Mouse (Mus musculus) left cerebral cortex, adult 8-10 months (tissue): Measurements from ENCODE around the gene Zfp827. TPM values are rescaled to one million over a fixed set of nuclear protein-coding genes. Genes with fewer than 3 reads are reported as not detected.

Source experiments
- DNase-seq, 2 experiments: peaks; one replicate each; pipeline ENCODE4 v3.0.0; 2022; ENCODE audit warnings: low spot score in 2 of 2
- total RNA-seq, 4 experiments: library from RNA; stranded (reverse); gene quantifications; 2 replicates each; pipeline ENCODE4 v1.2.4; 2022

Zfp827 gene
- 10 to 100 TPM; 39.1 to 45.0 (median 44.3) TPM for total RNA-seq

DNA sequence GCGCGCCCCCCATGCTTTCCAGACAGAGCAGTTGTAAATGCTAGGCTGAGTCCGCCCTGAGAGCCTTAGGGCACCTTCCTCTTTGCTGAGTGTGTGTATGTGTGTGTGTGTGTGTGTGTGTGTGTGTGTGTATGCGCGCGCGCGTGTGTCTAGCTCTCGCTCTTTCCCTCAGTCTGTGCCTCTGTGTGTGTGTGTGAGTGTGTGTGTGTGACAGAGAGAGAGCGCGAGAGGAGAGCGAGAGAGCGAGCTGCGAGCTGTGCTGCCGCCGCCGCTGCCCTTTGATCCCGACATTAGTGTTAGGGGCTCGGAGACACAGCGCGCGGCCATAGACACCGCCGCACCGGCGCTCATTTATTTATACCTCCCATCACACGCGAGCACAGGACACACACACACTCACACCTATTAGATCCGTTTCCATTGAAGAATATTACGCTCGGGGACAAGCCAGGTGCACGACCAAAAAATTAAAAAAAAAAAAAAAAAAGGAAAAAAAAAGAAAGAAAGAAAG is at the start of gene Zfp827:
Gene Zfp827 (plus strand): TSS at position 461 of the 511 bp plus-strand sequence.
- DNase-seq, result peak; percentile 55 to 73

- no peak for DNase-seq
Observed at GRCm38 (mm10) chr8:79004341-79004740, 23.9 kb upstream of the Zfp827 start.

GRCm38 (mm10) chr8:79015061-79015460 is 13.2 kb upstream of the Zfp827 start:
- no peak for DNase-seq

DNA sequence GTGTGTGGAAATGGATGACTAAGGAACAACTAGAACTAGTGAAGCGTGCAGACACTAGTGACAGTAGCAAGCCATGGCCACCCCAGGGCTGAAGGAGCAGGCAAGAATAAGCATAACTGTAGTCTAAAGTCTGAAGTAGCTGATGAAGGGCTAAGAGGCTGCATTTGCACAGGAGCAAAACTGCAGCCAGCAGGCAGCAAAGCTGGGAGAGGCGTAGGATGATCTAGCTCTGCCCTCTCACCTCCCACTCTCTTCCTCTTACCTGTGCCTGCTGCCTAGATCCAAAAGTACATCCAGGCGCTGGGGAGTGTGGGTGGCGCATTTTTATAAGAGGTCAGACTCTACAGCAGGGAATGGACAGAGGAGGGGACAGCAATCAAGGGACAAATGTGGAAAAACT is 12.2 kb upstream of the Zfp827 start:
- no peak for DNase-seq

DNA sequence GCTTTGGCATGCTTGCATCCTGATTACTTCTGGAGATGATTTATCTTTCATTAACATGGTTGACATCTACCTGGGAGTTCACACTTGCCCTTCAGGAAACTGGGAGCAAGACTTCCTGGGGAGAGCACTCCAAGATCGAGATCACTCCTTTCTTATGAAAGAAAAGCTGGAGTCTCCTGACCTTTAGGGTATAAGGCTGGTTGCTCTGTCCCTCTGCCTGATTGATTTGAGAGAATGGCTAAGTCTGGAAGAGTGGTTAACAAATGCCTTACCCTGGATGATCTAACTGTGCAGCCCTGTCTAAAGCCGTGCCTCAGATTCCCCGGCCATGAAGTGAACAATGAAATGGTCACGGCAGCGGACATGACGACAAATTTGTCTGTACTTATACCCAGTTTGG is 11.7 kb upstream of the Zfp827 start:
- no peak for DNase-seq

DNA sequence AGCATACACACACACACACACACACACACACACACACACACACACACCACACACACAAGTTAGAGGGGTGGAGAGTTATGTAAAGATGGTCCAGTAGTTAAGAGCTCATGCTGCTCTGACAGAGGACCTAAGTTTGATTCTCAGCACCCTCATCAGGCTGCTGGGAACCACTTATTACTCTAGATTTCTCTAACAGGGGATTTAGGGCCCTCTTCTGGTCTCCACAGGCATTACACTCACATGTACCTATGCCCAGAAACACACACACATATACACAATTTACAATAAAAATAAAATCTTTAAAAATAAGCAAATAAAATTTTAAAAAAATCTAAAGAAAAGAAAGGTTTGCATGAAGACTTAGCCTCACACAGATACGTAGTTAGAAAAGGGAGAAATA is 4.3 kb upstream of the Zfp827 start:
- no peak for DNase-seq

GRCm38 (mm10) chr8:79027319-79027718 is 918 bp upstream of the Zfp827 start:
- no peak for DNase-seq

DNA sequence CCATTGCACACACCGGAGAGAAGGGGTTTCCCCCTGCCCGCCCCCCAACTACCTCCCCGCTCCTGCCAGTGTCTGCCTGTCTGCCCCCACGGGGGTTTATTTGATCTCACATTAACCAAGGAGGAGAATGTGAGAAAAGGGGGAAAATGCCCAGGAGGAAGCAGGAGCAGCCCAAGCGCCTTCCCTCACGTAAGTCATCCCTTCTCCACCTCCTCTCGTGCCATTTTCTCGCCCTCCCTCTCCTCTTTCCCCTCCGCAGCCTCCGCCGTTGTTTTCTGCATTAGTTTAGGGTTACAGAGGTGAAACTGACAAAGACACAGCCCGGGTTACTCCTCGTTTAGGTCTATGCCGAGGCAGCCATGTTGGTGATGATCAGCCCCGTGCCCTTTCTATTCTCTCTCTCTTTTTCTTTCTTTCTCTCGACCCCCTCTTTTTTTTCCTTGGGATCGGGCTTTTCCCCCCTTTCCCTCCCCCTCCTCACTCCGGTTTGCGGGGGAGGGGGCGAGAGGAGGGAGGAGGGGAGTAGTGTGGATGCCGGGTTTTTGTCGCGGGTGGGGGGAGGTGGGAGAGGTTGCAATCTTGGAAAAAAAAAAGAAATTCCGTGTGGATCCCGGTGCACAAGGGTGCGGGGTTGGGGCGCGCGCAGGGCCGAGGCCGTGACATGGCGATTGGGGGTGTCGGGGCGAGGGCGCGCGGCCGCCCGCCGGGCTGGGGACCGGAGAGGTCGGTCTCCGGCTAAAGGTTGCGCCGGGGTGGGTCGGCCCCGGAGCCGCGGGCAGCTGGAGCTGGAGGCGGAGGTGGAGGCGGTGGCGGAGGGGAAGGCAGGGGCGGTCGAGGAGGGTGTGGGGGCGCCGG is 531 bp downstream of the Zfp827 start:
- peak; percentile 27 to 41 for DNase-seq

DNA sequence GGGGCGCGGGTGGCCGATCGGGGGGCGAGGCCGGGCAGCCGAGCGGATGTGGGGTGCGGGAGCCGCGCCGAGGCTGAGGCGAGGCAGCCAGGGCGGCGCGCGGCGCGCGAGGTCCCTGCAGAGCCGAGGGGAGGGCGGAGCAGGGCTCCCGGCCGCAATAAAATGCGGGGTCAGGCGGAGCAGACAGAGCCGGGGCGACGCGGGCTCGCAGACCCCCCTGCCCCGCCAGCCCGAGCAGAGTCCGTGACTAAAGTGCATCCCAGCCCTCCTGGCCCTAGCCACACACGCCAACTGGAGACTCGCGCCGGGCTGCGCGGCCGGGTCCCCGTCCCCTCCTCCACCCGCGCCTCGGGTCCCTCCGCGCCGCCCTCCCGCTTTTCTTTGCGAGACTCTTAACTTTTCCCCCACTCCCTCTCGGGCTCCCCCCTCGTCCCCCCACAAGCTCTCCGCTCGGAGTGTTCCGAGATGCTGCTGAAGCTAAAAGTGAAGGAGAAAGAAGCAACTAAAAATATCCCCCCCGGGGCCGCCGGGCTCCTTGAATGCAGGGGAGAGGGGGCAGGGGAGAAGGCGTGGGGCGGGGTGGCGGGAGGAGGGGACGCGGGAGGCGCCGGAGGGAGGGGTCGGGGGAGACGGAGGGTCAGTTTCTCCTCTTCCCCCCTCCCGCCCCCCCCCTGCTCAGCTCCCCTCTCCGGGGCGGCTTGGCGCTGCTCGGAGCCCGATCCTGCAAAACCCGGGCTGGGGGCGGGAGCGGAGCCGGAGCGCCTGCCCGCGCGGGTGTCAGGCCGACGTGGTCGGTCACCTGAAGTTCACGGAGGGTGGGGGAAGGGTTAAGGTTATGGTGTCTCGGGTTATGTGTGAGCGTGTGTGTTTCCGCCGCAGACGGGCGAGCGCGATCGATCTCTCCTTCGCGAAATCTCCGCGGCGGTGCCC is 1.4 kb downstream of the Zfp827 start:
- DNase-seq, result peak; percentile 59

DNA sequence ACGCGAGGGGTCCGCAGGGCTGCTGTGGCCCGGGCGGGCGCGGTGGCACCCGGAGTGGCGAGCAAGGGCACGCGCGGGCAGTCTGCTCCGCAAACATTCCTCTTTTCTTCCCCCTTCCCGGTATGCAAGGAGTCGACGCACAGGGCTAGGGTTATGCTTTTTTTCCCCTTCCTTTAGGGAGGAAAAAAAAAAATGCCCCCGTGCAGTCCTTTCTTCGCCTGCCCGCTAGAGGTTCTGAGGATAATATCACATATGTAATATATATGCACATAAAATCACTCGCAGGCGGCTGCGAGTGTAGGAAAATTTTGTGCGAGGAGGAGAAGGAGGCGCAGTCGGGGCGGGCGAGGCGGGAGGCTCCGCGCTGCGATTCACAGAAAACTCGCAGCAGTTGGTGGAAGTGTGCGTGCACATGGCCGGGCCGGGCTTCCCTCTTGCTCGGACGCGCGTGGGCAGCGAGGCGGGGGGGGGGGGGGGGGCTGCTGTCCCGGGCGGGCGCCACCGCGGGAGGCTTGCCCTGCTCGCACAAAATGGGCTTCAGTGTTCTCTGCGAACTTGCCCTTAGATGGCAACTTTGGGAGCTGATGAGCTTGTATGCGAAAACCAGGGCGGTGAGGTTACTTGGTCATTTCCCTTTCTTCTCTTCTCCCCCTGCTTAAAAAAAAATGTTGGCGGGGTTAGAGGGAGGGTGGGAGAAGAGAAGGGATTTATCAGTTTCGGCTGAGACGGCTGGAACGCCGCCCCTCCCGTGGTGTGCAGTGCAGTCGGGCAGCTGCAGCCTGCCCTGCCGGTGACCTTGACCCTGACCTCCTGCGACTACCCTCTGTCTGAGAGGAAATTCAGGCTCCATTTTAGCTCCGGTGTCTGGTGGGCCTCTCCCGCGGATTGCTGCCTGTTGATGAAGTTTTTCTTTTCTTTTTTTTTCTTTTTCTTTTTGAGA is 2.4 kb downstream of the Zfp827 start:
- DNase-seq, result peak; percentile 45 to 50

DNA sequence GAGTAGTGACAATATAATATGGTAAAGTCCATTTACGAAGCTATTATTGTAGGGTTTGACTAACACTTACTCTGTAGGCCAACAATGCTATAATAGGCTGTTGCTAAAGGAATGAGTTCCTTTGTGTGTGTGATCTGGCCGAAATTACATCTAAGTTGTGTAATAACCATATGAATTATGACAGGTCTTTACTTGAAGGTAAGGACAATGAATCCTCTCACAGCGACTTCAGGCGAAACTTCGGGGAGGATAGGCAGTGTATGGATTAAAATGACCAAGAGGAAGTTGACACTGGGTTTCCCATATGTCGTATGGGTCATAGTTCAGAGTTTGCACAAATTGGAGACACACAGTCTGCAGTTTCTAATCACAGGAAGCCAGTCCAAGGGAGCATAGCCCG is 9.3 kb downstream of the Zfp827 start:
- no peak for DNase-seq

- DNase-seq, result no peak
Observed at GRCm38 (mm10) chr8:79037991-79038390, 9.8 kb downstream of the Zfp827 start.

DNA sequence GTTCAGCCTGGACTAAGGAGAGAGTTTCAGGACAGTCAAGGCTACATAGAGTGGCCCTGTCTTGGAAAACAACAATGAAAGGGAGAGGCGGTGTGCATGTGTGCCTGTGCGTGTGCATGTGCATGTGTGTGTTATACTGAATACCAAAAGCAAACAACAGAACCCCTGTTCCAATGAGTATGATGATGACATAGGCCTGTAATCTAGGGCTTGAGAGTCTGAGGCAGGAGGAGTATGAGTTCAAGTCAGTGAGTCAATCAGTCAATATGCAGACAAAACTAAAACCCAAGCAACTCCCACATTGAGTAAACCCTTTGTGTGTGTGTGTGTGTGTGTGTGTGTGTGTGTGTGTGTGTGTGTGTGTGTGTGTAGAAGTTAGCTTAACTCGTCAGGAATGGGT is 13.2 kb downstream of the Zfp827 start:
- no peak for DNase-seq

- no peak for DNase-seq
Observed at GRCm38 (mm10) chr8:79042252-79042651, 14.0 kb downstream of the Zfp827 start.

DNA sequence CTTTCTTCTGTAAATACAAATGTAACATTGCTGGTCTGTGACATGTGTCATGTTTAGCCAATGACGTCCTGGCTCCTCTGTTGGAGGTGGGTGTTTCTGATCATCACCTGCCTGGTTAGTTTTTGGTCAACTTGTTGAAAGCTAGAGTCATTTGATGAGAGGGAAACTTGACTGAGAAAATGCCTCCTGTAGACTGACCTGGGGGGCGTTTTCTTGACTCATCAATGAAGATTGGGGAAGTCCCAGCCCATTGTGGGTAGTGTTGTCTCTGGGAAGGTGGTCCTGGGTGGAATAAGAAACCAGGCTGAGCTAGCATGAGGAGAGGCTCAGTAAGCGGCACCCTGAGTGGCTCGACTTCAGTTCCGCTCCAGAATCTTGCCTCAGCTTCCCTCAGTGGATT is 16.4 kb downstream of the Zfp827 start:
- DNase-seq, result no peak

DNA sequence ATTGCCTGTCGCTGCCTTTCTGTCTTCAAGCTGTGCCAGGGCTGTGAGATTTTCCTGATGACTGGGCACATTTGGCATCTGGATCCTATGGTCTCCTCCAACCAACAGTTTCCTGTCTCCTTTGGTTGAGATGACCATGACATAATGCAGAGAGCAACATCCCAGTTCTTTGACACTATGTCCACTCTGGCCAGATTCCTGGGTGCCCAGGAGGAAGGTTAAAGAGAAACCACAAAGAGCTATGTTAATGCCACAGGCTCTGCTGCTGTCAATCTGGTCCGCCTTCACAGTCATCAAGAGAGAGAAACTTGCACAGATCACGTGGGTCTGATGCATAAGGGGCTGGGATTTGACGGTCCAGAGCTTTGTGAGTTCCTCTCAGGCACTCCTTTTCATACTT is 18.4 kb downstream of the Zfp827 start:
- no peak for DNase-seq

GRCm38 (mm10) chr8:79048388-79049005 is 20.3 kb downstream of the Zfp827 start:
- no peak for DNase-seq

DNA sequence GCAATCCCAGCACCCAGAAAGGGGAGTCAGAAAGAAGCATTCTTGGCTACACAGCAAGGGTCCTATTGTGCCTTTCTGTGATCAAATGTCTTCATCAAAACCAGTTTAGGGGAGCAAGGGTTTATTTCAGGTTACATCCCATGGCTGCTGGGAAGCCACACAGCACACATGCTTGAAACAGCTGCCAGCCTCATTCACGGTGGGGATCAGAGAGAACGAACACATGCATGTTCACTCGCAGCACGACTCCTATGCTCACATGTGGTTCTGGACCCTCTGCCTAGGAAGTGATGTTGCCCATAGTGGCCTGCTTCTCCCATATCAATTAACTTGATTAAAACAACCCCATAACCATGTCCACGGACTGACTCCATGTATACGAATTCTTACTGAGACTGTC is 26.0 kb downstream of the Zfp827 start:
- no peak for DNase-seq

GRCm38 (mm10) chr8:79057179-79057578 is 28.9 kb downstream of the Zfp827 start:
- no peak for DNase-seq

DNA sequence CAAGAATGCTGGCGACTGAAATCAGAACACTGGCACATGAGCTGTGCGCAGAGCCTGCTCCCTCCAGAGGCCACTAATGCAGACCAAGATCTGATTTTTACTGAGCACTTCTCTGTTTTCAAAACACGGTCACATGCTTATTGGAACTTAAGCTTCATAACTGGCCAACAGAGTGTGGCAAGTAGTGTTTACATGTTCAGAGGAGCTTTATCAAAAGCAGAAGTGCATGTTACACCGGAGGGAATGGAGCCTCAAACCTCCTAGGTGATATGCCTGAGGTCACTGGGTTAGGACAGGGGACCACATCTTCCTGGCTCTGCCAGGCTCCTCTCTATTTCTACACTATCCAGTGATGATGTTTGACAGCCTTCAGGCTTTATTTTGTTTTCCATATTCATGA is 31.1 kb downstream of the Zfp827 start:
- no peak for DNase-seq
